ENCODE assay signal across 13 mouse cellular contexts in genomic region chr5:62480967-62481366, GRCm38 (mm10).
DNase-seq lines count a peak whose midpoint lies in the region; ATAC-seq and TF ChIP-seq lines count a peak whose summit lies in the region.
"Had no signal": no experiment of that assay in that cellular context is flagged by ENCODE, and none has a peak within 500 bp of the region (broad histone marks: within the 10 kb centered on the region; RNA-seq: fewer than 3 reads in every experiment).

No protein-coding gene starts in this region.

- H3K4me1 ChIP-seq in intestine, postnatal 0 days (replicated peaks; ENCODE audit: control insufficient read depth, insufficient read depth, low read length): no peaks in the 10 kb centered on the region
- H3K4me1 ChIP-seq in intestine, embryonic 15.5 days (replicated peaks): no peaks in the 10 kb centered on the region
- no peaks in the 10 kb centered on the region for H3K4me1 ChIP-seq in thymus, adult 2 months (replicated peaks; ENCODE audit: control insufficient read depth, insufficient read depth, low read length)
- H3K4me1 ChIP-seq: limb, embryonic 15.5 days; midbrain, embryonic 12.5 days had no signal

- WGBS in intestine, postnatal 0 days: 28% methylated on average over 1 of the region's 1 CpGs
- WGBS in intestine, embryonic 15.5 days: 20% methylated on average over 1 of the region's 1 CpGs
- 35% methylated on average over 1 of the region's 1 CpGs for WGBS in thymus, adult 2 months

- H3K9ac ChIP-seq in intestine, postnatal 0 days (ENCODE audit: low read depth, low read length): no peak overlapping the region
- no peak overlapping the region for H3K9ac ChIP-seq in intestine, embryonic 15.5 days
- H3K9ac ChIP-seq: limb, embryonic 15.5 days; midbrain, embryonic 12.5 days had no signal

- no peaks in the 10 kb centered on the region for H3K27me3 ChIP-seq in intestine, postnatal 0 days (replicated peaks; ENCODE audit: control insufficient read depth, insufficient read depth, low read length)
- no peaks in the 10 kb centered on the region for H3K27me3 ChIP-seq in intestine, embryonic 15.5 days (replicated peaks)
- H3K27me3 ChIP-seq in thymus, adult 2 months (ENCODE audit: control insufficient read depth, insufficient read depth, low read length): no peaks in the 10 kb centered on the region
- H3K27me3 ChIP-seq: limb, embryonic 15.5 days; midbrain, embryonic 12.5 days had no signal

- TF ChIP-seq CTCF in intestine, postnatal 0 days (IDR thresholded peaks at IDR 0.05; ENCODE audit: low read depth): peak; percentile 63
- TF ChIP-seq CTCF in thymus, adult 2 months (IDR thresholded peaks at IDR 0.05; ENCODE audit: borderline replicate concordance, control insufficient read depth, extremely low read depth, insufficient read depth, low read length, poor library complexity): no peak

- TF ChIP-seq POLR2A in thymus, adult 2 months (IDR thresholded peaks at IDR 0.05; ENCODE audit: control insufficient read depth, extremely low read depth, insufficient read depth, low read length, poor library complexity): no peak

- H3K9me3 ChIP-seq in intestine, postnatal 0 days (ENCODE audit: control insufficient read depth): no peaks in the 10 kb centered on the region
- no peaks in the 10 kb centered on the region for H3K9me3 ChIP-seq in intestine, embryonic 15.5 days
- H3K9me3 ChIP-seq: limb, embryonic 15.5 days; midbrain, embryonic 12.5 days had no signal

- no peak for ATAC-seq in intestine, postnatal 0 days
- ATAC-seq in intestine, embryonic 15.5 days: no peak
- ATAC-seq: inflammation-experienced regulatory T-cells, adult 6 months had no signal

- H3K4me2 ChIP-seq in intestine, postnatal 0 days (replicated peaks; ENCODE audit: low read depth): no peak overlapping the region
- no peak overlapping the region for H3K4me2 ChIP-seq in intestine, embryonic 15.5 days (replicated peaks)
- H3K4me2 ChIP-seq: limb, embryonic 15.5 days; midbrain, embryonic 12.5 days had no signal

- DNase-seq in 416B (ENCODE audit: low read depth) (peak; percentile 39), NIH3T3 (ENCODE audit: low read depth) (peak; percentile 33)
- DNase-seq in forelimb bud, embryonic 11.5 days (ENCODE audit: low read depth, low spot score): peak; percentile 28
- DNase-seq in testis, postnatal 14 days (ENCODE audit: low spot score): no peak
- DNase-seq in thymus, adult 2 months: no peak
- no peak for DNase-seq in natural killer cell, adult 2 months (ENCODE audit: low spot score in 2 of 2)
- DNase-seq: cerebellum, adult 18-20 months; right cerebral cortex, postnatal 4 days had no signal

- no peaks in the 10 kb centered on the region for H3K36me3 ChIP-seq in intestine, postnatal 0 days (ENCODE audit: control insufficient read depth, insufficient read depth)
- H3K36me3 ChIP-seq in intestine, embryonic 15.5 days: no peaks in the 10 kb centered on the region
- H3K36me3 ChIP-seq in thymus, adult 2 months (ENCODE audit: control insufficient read depth, insufficient read depth, low read length): no peaks in the 10 kb centered on the region
- H3K36me3 ChIP-seq: limb, embryonic 15.5 days; midbrain, embryonic 12.5 days had no signal

- no peak overlapping the region for H3K4me3 ChIP-seq in intestine, postnatal 0 days (ENCODE audit: low read depth, low read length)
- H3K4me3 ChIP-seq in intestine, embryonic 15.5 days (replicated peaks): no peak overlapping the region
- H3K4me3 ChIP-seq in thymus, adult 2 months (ENCODE audit: control insufficient read depth, insufficient read depth, low read length): no peak overlapping the region
- H3K4me3 ChIP-seq: limb, embryonic 15.5 days; midbrain, embryonic 12.5 days had no signal

- H3K27ac ChIP-seq in intestine, postnatal 0 days (ENCODE audit: low read depth, low read length): no peak overlapping the region
- no peak overlapping the region for H3K27ac ChIP-seq in intestine, embryonic 15.5 days
- H3K27ac ChIP-seq in thymus, adult 2 months (ENCODE audit: control insufficient read depth, insufficient read depth, low read length): no peak overlapping the region
- H3K27ac ChIP-seq: limb, embryonic 15.5 days; midbrain, embryonic 12.5 days had no signal

Comparison
In these comparisons a context has a peak if more than half of its experiments do, and no peak if none do; other contexts are left out.
1. DNase-seq: peak in 416B (single experiment), NIH3T3 (single experiment) and forelimb bud, embryonic 11.5 days (single experiment); none in testis, postnatal 14 days (single experiment), thymus, adult 2 months (single experiment) and natural killer cell, adult 2 months (0 of 2).